Mouse (Mus musculus) G1E (cell line): ENCODE data around the gene Rep15. TPM values are rescaled to one million over a fixed set of nuclear protein-coding genes. Genes with fewer than 3 reads are reported as not detected.

Experiments
- ATAC-seq: 2 replicates; pipeline ENCODE4 v1.8.0; 2016; ENCODE audit warnings: mild to moderate bottlenecking; ENCODE audit not compliant: insufficient number of reproducible peaks, poor library complexity, low FRiP score, severe bottlenecking; ENCODE audit errors: extremely low read depth
- DNase-seq: peaks from one replicate; pipeline ENCODE4 v3.0.0; 2012; ENCODE audit warnings: low spot score
- H3K27me3 ChIP-seq: 2 replicates; pipeline ENCODE4 v1.6.1; 2012; ENCODE audit warnings: mild to moderate bottlenecking, low read length, inconsistent platforms; ENCODE audit not compliant: insufficient read depth
- H3K36me3 ChIP-seq: replicated peaks from 2 replicates; pipeline ENCODE3; 2012; ENCODE audit warnings: mild to moderate bottlenecking, inconsistent platforms
- H3K4me1 ChIP-seq: 2 replicates; pipeline ENCODE4 v1.6.1; 2012; ENCODE audit warnings: low read depth, low read length, inconsistent platforms, mixed read lengths; ENCODE audit not compliant: insufficient read depth
- H3K4me3 ChIP-seq: 2 replicates; pipeline ENCODE4 v1.5.1; 2012; ENCODE audit warnings: low read depth, mild to moderate bottlenecking, inconsistent platforms, low read length, moderate library complexity, mixed read lengths
- H3K9me3 ChIP-seq: replicated peaks from 2 replicates; pipeline ENCODE4 v1.6.1; 2012; ENCODE audit warnings: inconsistent platforms
- CTCF ChIP-seq: IDR thresholded peaks from 2 replicates; pipeline ENCODE4 v1.5.1; 2012; ENCODE audit warnings: low read depth, low read length, inconsistent platforms, mixed read lengths
- GATA1 ChIP-seq: IDR thresholded peaks from 2 replicates; pipeline ENCODE4 v1.6.1; 2012; ENCODE audit warnings: borderline replicate concordance, low read length, inconsistent platforms, mixed read lengths
- GATA2 ChIP-seq: IDR thresholded peaks from 2 replicates; pipeline ENCODE4 v1.6.1; 2012; ENCODE audit warnings: low read depth, low read length, inconsistent platforms, borderline replicate concordance
- POLR2AphosphoS5 ChIP-seq: IDR thresholded peaks from 2 replicates; pipeline ENCODE4 v1.6.1; 2012; ENCODE audit warnings: low read depth, low read length, inconsistent platforms; ENCODE audit not compliant: insufficient replicate concordance
- TAL1 ChIP-seq: conservative IDR thresholded peaks from 2 replicates; pipeline ENCODE4 v1.6.1; 2012; ENCODE audit warnings: low read depth, low read length, inconsistent platforms, mixed read lengths
- polyA plus RNA-seq: library from polyadenylated mRNA; stranded (reverse); fragments of >175 nt; gene quantifications from 2 replicates; pipeline ENCODE4 v1.2.3, GENCODE M21; 2012
- total RNA-seq, 2 experiments: library from RNA; stranded (forward) in 1 of 2; stranded (reverse) in 1 of 2; fragments of 200-1000 nt in 1 of 2; fragments of >200 nt in 1 of 2; fragmentation: Nextera tagmentation in 1 of 2; gene quantifications; 2 replicates each; pipeline ENCODE4 v1.2.3; 2014 to 2017

Rep15 gene
- not detected in 2 replicates for total RNA-seq (2014; fragmentation: Nextera tagmentation)
- total RNA-seq (2017): 0.05 and 0.12 TPM in 2 replicates
- not detected in 2 replicates for polyA plus RNA-seq

DNA sequence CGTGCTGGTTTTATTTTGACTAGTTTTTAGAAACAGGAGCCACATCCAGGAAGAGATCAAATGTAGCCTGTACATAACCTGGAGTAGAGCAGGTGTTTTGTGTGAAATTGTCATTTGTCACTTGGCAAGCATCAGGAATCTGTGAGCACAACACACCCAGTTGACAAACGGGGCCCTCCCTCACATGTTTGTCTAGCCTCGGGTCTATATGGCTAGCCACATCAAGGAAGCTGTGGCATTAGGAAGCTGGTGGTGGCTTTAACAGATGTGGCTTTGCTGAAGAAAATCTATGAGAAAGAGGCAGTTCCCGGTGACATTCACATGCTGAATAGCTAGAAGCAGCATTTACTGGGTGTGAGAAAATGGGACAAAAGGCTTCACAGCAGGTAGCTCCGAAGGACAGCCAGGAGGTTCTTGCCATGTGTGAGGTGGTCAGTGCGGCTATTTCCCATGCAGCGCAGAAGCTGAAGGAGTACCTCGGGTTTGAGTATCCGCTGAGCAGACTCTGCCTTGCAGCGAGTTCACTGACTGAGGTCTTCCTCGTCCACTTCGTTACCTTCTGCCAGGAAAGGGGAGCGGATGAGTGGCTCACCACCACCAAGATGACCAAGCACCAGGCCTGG is at the start of gene Rep15:
Rep15 (plus strand) TSS at position 282 of the 623 bp plus-strand sequence.
- H3K36me3 ChIP-seq: no peaks in the 10 kb centered on the region
- H3K4me1 ChIP-seq: no peaks in the 10 kb centered on the region
- peaks cover 16% of the 10 kb centered on the region for H3K27me3 ChIP-seq
- no peak for ATAC-seq
- no peaks in the 10 kb centered on the region for H3K9me3 ChIP-seq
- TF ChIP-seq TAL1 (no peak), GATA2 (no peak), GATA1 (no peak), POLR2AphosphoS5 (no peak), CTCF (no peak)
- no peak for DNase-seq
- H3K4me3 ChIP-seq: no peak within 1 kb of the TSS

- no peak for TF ChIP-seq GATA2
- TF ChIP-seq POLR2AphosphoS5: no peak
- no peak for TF ChIP-seq GATA1
- no peak for TF ChIP-seq TAL1
- TF ChIP-seq CTCF: no peak
- ATAC-seq (no peak), DNase-seq (no peak)
- Histone ChIP-seq H3K36me3 (no peaks in the 10 kb centered on the region), H3K27me3 (peaks cover 2% of the 10 kb centered on the region), H3K4me1 (no peaks in the 10 kb centered on the region), H3K4me3 (no peak overlapping the region), H3K9me3 (no peaks in the 10 kb centered on the region)
Measured at GRCm38 (mm10) chr6:146984569-146984968, 47.8 kb upstream of the Rep15 start.

- no peak overlapping the region for H3K4me3 ChIP-seq
- no peaks in the 10 kb centered on the region for H3K4me1 ChIP-seq
- H3K27me3 ChIP-seq: no peaks in the 10 kb centered on the region
- DNase-seq (no peak), ATAC-seq (no peak)
- H3K36me3 ChIP-seq: no peaks in the 10 kb centered on the region
- no peaks in the 10 kb centered on the region for H3K9me3 ChIP-seq
- TF ChIP-seq POLR2AphosphoS5 (no peak), CTCF (peak; percentile 22; the same call in 1 of the 2 replicates), GATA2 (no peak), TAL1 (no peak), GATA1 (no peak)
Measured at GRCm38 (mm10) chr6:146994236-146994635, 38.1 kb upstream of the Rep15 start.

DNA sequence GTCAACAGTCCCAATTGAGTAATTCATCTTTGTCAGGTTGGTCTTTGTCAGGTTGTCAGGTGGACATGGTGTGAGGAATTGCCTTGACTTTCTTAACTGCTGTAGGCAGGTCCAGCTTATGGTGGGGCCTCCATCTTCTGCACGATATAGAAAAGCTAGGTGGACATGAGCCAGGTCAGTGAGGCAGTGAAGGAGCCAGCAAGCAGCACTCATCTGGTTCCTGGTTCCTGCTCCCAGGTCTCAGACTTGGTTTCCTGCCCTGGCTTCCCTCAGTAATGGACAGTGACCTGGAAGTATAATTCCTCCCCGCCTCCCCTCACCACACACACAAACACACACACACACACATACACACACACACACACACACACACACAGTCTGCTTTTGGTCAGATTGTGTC is 37.0 kb upstream of the Rep15 start:
- Histone ChIP-seq H3K36me3 (no peaks in the 10 kb centered on the region), H3K4me1 (no peaks in the 10 kb centered on the region), H3K27me3 (no peaks in the 10 kb centered on the region), H3K9me3 (no peaks in the 10 kb centered on the region), H3K4me3 (no peak overlapping the region)
- DNase-seq (no peak), ATAC-seq (no peak)
- no peak for TF ChIP-seq CTCF

GRCm38 (mm10) chr6:146995878-146996277 is 36.5 kb upstream of the Rep15 start:
- no peaks in the 10 kb centered on the region for H3K9me3 ChIP-seq
- DNase-seq: no peak
- no peak overlapping the region for H3K4me3 ChIP-seq
- ATAC-seq: no peak
- no peak for TF ChIP-seq CTCF
- TF ChIP-seq POLR2AphosphoS5: no peak
- TF ChIP-seq GATA2: no peak
- no peak for TF ChIP-seq TAL1
- no peak for TF ChIP-seq GATA1
- no peaks in the 10 kb centered on the region for H3K4me1 ChIP-seq
- H3K27me3 ChIP-seq: no peaks in the 10 kb centered on the region
- no peaks in the 10 kb centered on the region for H3K36me3 ChIP-seq

DNA sequence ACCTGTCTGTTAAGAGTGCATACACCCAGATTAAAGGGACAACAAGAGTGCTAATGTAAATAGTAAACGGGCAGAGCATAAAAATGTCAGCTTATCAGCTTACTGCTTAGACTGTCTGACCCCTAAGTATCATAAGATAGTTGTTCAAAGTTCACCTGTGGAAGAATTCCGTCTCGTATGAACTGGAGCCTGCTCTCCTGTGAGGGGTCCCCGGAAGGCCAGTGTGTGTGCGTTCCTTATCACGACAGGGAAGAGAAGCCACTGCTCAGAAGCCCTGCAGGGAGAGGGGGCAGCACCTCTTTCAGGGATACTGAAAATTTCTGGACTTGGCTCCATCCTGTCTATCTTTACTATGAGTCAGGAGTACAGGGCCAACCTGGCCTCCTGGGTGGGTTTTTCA is 35.4 kb upstream of the Rep15 start:
- TF ChIP-seq CTCF: no peak
- TF ChIP-seq TAL1: no peak
- TF ChIP-seq POLR2AphosphoS5: no peak
- TF ChIP-seq GATA2: no peak
- no peak for TF ChIP-seq GATA1
- Histone ChIP-seq H3K36me3 (no peaks in the 10 kb centered on the region), H3K27me3 (no peaks in the 10 kb centered on the region), H3K9me3 (no peaks in the 10 kb centered on the region), H3K4me3 (no peak overlapping the region), H3K4me1 (no peaks in the 10 kb centered on the region)
- DNase-seq: no peak
- no peak for ATAC-seq

- Histone ChIP-seq H3K4me3 (no peak overlapping the region), H3K9me3 (no peaks in the 10 kb centered on the region), H3K4me1 (no peaks in the 10 kb centered on the region), H3K36me3 (no peaks in the 10 kb centered on the region), H3K27me3 (no peaks in the 10 kb centered on the region)
- ATAC-seq (no peak), DNase-seq (no peak)
- TF ChIP-seq TAL1 (no peak), GATA2 (no peak), CTCF (no peak)
Measured at GRCm38 (mm10) chr6:146998710-146999109, 33.7 kb upstream of the Rep15 start.
